8 mouse cellular contexts compared by ENCODE assay signal in genomic region chr9:120171295-120171694, GRCm38 (mm10). TPM values are rescaled to one million over a fixed set of nuclear protein-coding genes. Genes with fewer than 3 reads are reported as not detected.
DNase-seq lines count a peak whose midpoint lies in the region; ATAC-seq and TF ChIP-seq lines count a peak whose summit lies in the region.

No protein-coding gene starts in this region.

- no peaks in the 10 kb centered on the region for H3K27me3 ChIP-seq in midbrain, embryonic 11.5 days (ENCODE audit: control insufficient read depth, insufficient read depth, low read length)
- no peaks in the 10 kb centered on the region for H3K27me3 ChIP-seq in midbrain, embryonic 16.5 days (ENCODE audit: control insufficient read depth, insufficient read depth, low read depth, low read length)
- H3K27me3 ChIP-seq in hindbrain, postnatal 0 days (ENCODE audit: insufficient read depth, low read length) = no peaks in the 10 kb centered on the region
- H3K27me3 ChIP-seq in liver, adult 2 months (ENCODE audit: control insufficient read depth, insufficient read depth, low read length) = no peaks in the 10 kb centered on the region

- H3K9ac ChIP-seq in midbrain, embryonic 11.5 days (ENCODE audit: low read length) = no peak overlapping the region
- H3K9ac ChIP-seq in midbrain, embryonic 16.5 days (ENCODE audit: low read depth, low read length) = no peak overlapping the region
- no peak overlapping the region for H3K9ac ChIP-seq in hindbrain, postnatal 0 days (replicated peaks; ENCODE audit: low read length)
- H3K9ac ChIP-seq in liver, adult 2 months (ENCODE audit: low read depth, low read length) = no peak overlapping the region

- H3K4me3 ChIP-seq in midbrain, embryonic 11.5 days (ENCODE audit: low read depth, low read length) = no peak overlapping the region
- no peak overlapping the region for H3K4me3 ChIP-seq in midbrain, embryonic 16.5 days (ENCODE audit: low read depth, low read length)
- no peak overlapping the region for H3K4me3 ChIP-seq in cortical plate, adult 2 months (ENCODE audit: insufficient read depth, low read length)
- no peak overlapping the region for H3K4me3 ChIP-seq in hindbrain, postnatal 0 days (ENCODE audit: low read length)
- no peak overlapping the region for H3K4me3 ChIP-seq in liver, adult 2 months (ENCODE audit: insufficient read depth, low read depth, low read length)

- H3K27ac ChIP-seq in midbrain, embryonic 11.5 days (ENCODE audit: low read depth, low read length) = no peak overlapping the region
- no peak overlapping the region for H3K27ac ChIP-seq in midbrain, embryonic 16.5 days (ENCODE audit: low read length)
- no peak overlapping the region for H3K27ac ChIP-seq in cortical plate, adult 2 months (ENCODE audit: insufficient read depth, low read length)
- no peak overlapping the region for H3K27ac ChIP-seq in hindbrain, postnatal 0 days
- no peak overlapping the region for H3K27ac ChIP-seq in liver, adult 2 months (replicated peaks; ENCODE audit: insufficient read depth, low read depth, low read length)

- WGBS in midbrain, embryonic 11.5 days = 45% methylated on average over 5 of the region's 5 CpGs
- WGBS in midbrain, embryonic 16.5 days = 44% methylated on average over 5 of the region's 5 CpGs
- WGBS in hindbrain, postnatal 0 days = 43% methylated on average over 5 of the region's 5 CpGs
- WGBS in liver, adult 2 months = 34% methylated on average over 5 of the region's 5 CpGs

- H3K4me2 ChIP-seq in midbrain, embryonic 11.5 days = no peak overlapping the region
- no peak overlapping the region for H3K4me2 ChIP-seq in midbrain, embryonic 16.5 days (ENCODE audit: low read length)
- no peak overlapping the region for H3K4me2 ChIP-seq in hindbrain, postnatal 0 days (ENCODE audit: low read depth, low read length)

- no peak for TF ChIP-seq POLR2A in cortical plate, adult 2 months (IDR thresholded peaks at IDR 0.05; ENCODE audit: extremely low read depth, insufficient read depth, low read length)
- TF ChIP-seq POLR2A in liver, adult 2 months (IDR thresholded peaks at IDR 0.05; ENCODE audit: extremely low read depth, insufficient read depth, low read length) = no peak

- no peaks in the 10 kb centered on the region for H3K4me1 ChIP-seq in midbrain, embryonic 11.5 days (ENCODE audit: control insufficient read depth, insufficient read depth, low read length)
- H3K4me1 ChIP-seq in midbrain, embryonic 16.5 days (ENCODE audit: control insufficient read depth, insufficient read depth, low read length) = no peaks in the 10 kb centered on the region
- peaks cover 1% of the 10 kb centered on the region; the same call in 1 of the 2 replicates for H3K4me1 ChIP-seq in cortical plate, adult 2 months (ENCODE audit: control insufficient read depth, insufficient read depth, low read length)
- H3K4me1 ChIP-seq in hindbrain, postnatal 0 days (ENCODE audit: insufficient read depth, low read length) = no peaks in the 10 kb centered on the region
- no peaks in the 10 kb centered on the region for H3K4me1 ChIP-seq in liver, adult 2 months (ENCODE audit: control insufficient read depth, insufficient read depth, low read length)

- peak; percentile 92 for DNase-seq in midbrain, embryonic 11.5 days (ENCODE audit: low spot score, missing footprints)
- peak; percentile 34 for DNase-seq in T-cell, adult 2 months (ENCODE audit: low spot score)
- peak; percentile 74 for DNase-seq in hindbrain, postnatal 0 days (ENCODE audit: low spot score)
- DNase-seq in liver, adult 2 months (ENCODE audit: extremely low read depth, low read depth, low spot score) = peak; percentile 17
- DNase-seq in right cerebral cortex, adult 2 months (ENCODE audit: low spot score in 2 of 2) = peak; percentile 78 to 81
- DNase-seq in yolk sac, embryonic 10.5 days (ENCODE audit: low spot score) = peak; percentile 11

- TF ChIP-seq CTCF in cortical plate, adult 2 months (IDR thresholded peaks at IDR 0.05; ENCODE audit: extremely low read depth, insufficient read depth, low read length) = peak; percentile 73
- peak; percentile 77 for TF ChIP-seq CTCF in hindbrain, postnatal 0 days (IDR thresholded peaks at IDR 0.05; ENCODE audit: low read depth)
- TF ChIP-seq CTCF in liver, adult 2 months (IDR thresholded peaks at IDR 0.05; ENCODE audit: low read depth, low read length) = peak; percentile 54

- no peak for ATAC-seq in midbrain, embryonic 11.5 days (ENCODE audit: low FRiP score)
- ATAC-seq in midbrain, embryonic 16.5 days = no peak
- peak; percentile 45; the same call in 1 of the 2 replicates for ATAC-seq in hindbrain, postnatal 0 days

- no peaks in the 10 kb centered on the region for H3K9me3 ChIP-seq in midbrain, embryonic 11.5 days (ENCODE audit: control insufficient read depth, low read length)
- H3K9me3 ChIP-seq in midbrain, embryonic 16.5 days (replicated peaks; ENCODE audit: control insufficient read depth, low read length, poor library complexity, severe bottlenecking) = no peaks in the 10 kb centered on the region; the same call in 1 of the 2 replicates
- no peaks in the 10 kb centered on the region for H3K9me3 ChIP-seq in hindbrain, postnatal 0 days (ENCODE audit: low read length)

- H3K36me3 ChIP-seq in midbrain, embryonic 11.5 days (ENCODE audit: control insufficient read depth, insufficient read depth, low read length) = no peaks in the 10 kb centered on the region
- H3K36me3 ChIP-seq in midbrain, embryonic 16.5 days (ENCODE audit: control insufficient read depth, insufficient read depth, low read length) = no peaks in the 10 kb centered on the region
- no peaks in the 10 kb centered on the region for H3K36me3 ChIP-seq in hindbrain, postnatal 0 days (ENCODE audit: insufficient read depth, low read length)
- H3K36me3 ChIP-seq in liver, adult 2 months (ENCODE audit: control insufficient read depth, insufficient read depth, low read length) = no peaks in the 10 kb centered on the region

- no peaks in the 10 kb centered on the region for H3K79me2 ChIP-seq in liver, adult 2 months (ENCODE audit: control insufficient read depth, insufficient read depth, low read length)

RNA-seq across cellular contexts. Expression of gene Mobp, which starts 21.8 kb away (rescaled TPM):
- 0.26 and 0.82 TPM in 2 replicates for polyA plus RNA-seq in midbrain, embryonic 11.5 days (2014; fragmentation: Nextera tagmentation; extraction: Ambion mirVana)
- polyA plus RNA-seq in midbrain, embryonic 16.5 days (2015; fragmentation: Nextera tagmentation; extraction: Ambion mirVana) = 0.10 TPM in 1 of 2 replicates, not detected in the other
- polyA plus RNA-seq in cortical plate, adult 2 months (2012; rRNA removed) = 1,050 and 1,403 TPM in 2 replicates
- total RNA-seq in hindbrain, postnatal 0 days (2014; rRNA removed) = 13.4 and 16.7 TPM in 2 replicates
- 6.8 and 11.1 TPM in 2 replicates for polyA plus RNA-seq in hindbrain, postnatal 0 days (2015; fragmentation: Nextera tagmentation; extraction: Ambion mirVana)
- total RNA-seq in liver, adult 2 months (2014; rRNA removed) = 0.13 TPM in 1 of 2 replicates, not detected in the other
- not detected in 2 replicates for polyA plus RNA-seq in liver, adult 2 months (2012; rRNA removed)

RNA-seq across cellular contexts. Expression of gene Rpsa, which starts 43.8 kb away (rescaled TPM):
- polyA plus RNA-seq in midbrain, embryonic 11.5 days (2014; fragmentation: Nextera tagmentation; extraction: Ambion mirVana) = 1,378 and 1,482 TPM in 2 replicates
- 846 and 879 TPM in 2 replicates for polyA plus RNA-seq in midbrain, embryonic 16.5 days (2015; fragmentation: Nextera tagmentation; extraction: Ambion mirVana)
- polyA plus RNA-seq in cortical plate, adult 2 months (2012; rRNA removed) = 945 and 968 TPM in 2 replicates
- total RNA-seq in hindbrain, postnatal 0 days (2014; rRNA removed) = 1,033 and 1,545 TPM in 2 replicates
- polyA plus RNA-seq in hindbrain, postnatal 0 days (2015; fragmentation: Nextera tagmentation; extraction: Ambion mirVana) = 868 and 912 TPM in 2 replicates
- total RNA-seq in liver, adult 2 months (2014; rRNA removed) = 646 and 710 TPM in 2 replicates
- polyA plus RNA-seq in liver, adult 2 months (2012; rRNA removed) = 896 and 1,141 TPM in 2 replicates

Comparison
In these comparisons a context has a peak if more than half of its experiments do, and no peak if none do; other contexts are left out.
1. DNase-seq: peak in every context shown above with its lines; median percentile 92 in midbrain, embryonic 11.5 days; 80 in right cerebral cortex, adult 2 months; 74 in hindbrain, postnatal 0 days; 34 in T-cell, adult 2 months; 17 in liver, adult 2 months; 11 in yolk sac, embryonic 10.5 days.
2. RNA of gene Mobp, which starts 21.8 kb away (polyA plus RNA-seq): 1,050 to 1,403 TPM in cortical plate, adult 2 months; 6.8 to 11.1 TPM in hindbrain, postnatal 0 days, 0.26 to 0.82 TPM in midbrain, embryonic 11.5 days, 0.10 TPM in midbrain, embryonic 16.5 days and not detected in liver, adult 2 months; every median in the first group is over 10 times any median in the second.
3. Peak in every context shown above with its lines, with median percentiles within 50 percentile points of each other: CTCF ChIP-seq.